Mouse (Mus musculus) midbrain, postnatal 0 days (tissue): Measurements from ENCODE around the gene Ddn. TPM values are rescaled to one million over a fixed set of nuclear protein-coding genes. Genes with fewer than 3 reads are reported as not detected.
A peak's percentile ranks its signal among the peaks of the same experiment; 100 is the strongest.

ENCODE experiments used
- ATAC-seq: fragments of 200-750 bp; cut with Nextera tagmentation; 2 replicates; pipeline ENCODE4 v1.8.0; 2017; ENCODE audit warnings: moderate number of reproducible peaks, mild to moderate bottlenecking, moderate TSS enrichment, moderate library complexity; ENCODE audit not compliant: low FRiP score
- DNase-seq: peaks from one replicate; pipeline ENCODE4 v3.0.0-alpha.2; 2015; ENCODE audit warnings: low spot score
- H3K27ac ChIP-seq: fragments of 300-500 bp; sonication (generic); 2 replicates; pipeline ENCODE4 v1.5.1; 2014; ENCODE audit warnings: low read depth, mild to moderate bottlenecking, low read length, mixed read lengths
- H3K27me3 ChIP-seq: fragments of 300-500 bp; sonication (generic); 2 replicates; pipeline ENCODE4 v1.6.1; 2014; ENCODE audit warnings: low read length, control low read depth, mixed read lengths; ENCODE audit not compliant: insufficient read depth
- H3K36me3 ChIP-seq: fragments of 300-500 bp; sonication (generic); 2 replicates; pipeline ENCODE4 v1.6.1; 2014; ENCODE audit warnings: low read length, control low read depth, mixed read lengths; ENCODE audit not compliant: insufficient read depth
- H3K4me1 ChIP-seq: fragments of 300-500 bp; sonication (generic); 2 replicates; pipeline ENCODE4 v1.6.1; 2014; ENCODE audit warnings: mild to moderate bottlenecking, control low read depth, antibody characterized with exemption, low read length, mixed read lengths; ENCODE audit not compliant: insufficient read depth
- H3K4me2 ChIP-seq: fragments of 300-500 bp; sonication (generic); 2 replicates; pipeline ENCODE4 v1.6.1; 2014; ENCODE audit warnings: low read depth, mild to moderate bottlenecking, low read length, mixed read lengths; ENCODE audit not compliant: poor library complexity, severe bottlenecking
- H3K4me3 ChIP-seq: fragments of 300-500 bp; sonication (generic); 2 replicates; pipeline ENCODE4 v1.5.1; 2014; ENCODE audit warnings: low read depth, mild to moderate bottlenecking, low read length, moderate library complexity
- H3K9ac ChIP-seq: fragments of 300-500 bp; sonication (generic); replicated peaks from 2 replicates; pipeline ENCODE4 v1.6.1; 2014; ENCODE audit warnings: mild to moderate bottlenecking, low read length, moderate library complexity, mixed read lengths; ENCODE audit not compliant: poor library complexity, severe bottlenecking
- H3K9me3 ChIP-seq: fragments of 300-500 bp; sonication (generic); 2 replicates; pipeline ENCODE4 v1.6.1; 2016; ENCODE audit warnings: low read length, control low read depth
- CTCF ChIP-seq: IDR thresholded peaks from 2 replicates; pipeline ENCODE4 v1.5.1; 2016; ENCODE audit warnings: antibody characterized with exemption, mild to moderate bottlenecking
- WGBS: fragments of 180-500 bp; shearing (Covaris S2); extraction: QIAGEN DNeasy Blood & Tissue Kit; methylation state at CpG from one replicate; pipeline ENCODE4 v1.1.7; 2014; 5-methylcytosine and 5-hydroxymethylcytosine counted together
- polyA plus RNA-seq: library from polyadenylated mRNA; unstranded; fragments of >200 nt; fragmentation: Nextera tagmentation; extraction: Ambion mirVana; gene quantifications from 2 replicates; pipeline ENCODE4 v1.2.1, GENCODE M21; 2015
- total RNA-seq: library from RNA; depleted of rRNA; stranded (reverse); fragments of >200 nt; gene quantifications from 2 replicates; pipeline ENCODE4 v1.2.3, GENCODE M21; 2014

The Ddn gene
- total and polyA plus RNA-seq, 2 experiments from 2014 or later = 0.51 to 7.3 TPM

DNA sequence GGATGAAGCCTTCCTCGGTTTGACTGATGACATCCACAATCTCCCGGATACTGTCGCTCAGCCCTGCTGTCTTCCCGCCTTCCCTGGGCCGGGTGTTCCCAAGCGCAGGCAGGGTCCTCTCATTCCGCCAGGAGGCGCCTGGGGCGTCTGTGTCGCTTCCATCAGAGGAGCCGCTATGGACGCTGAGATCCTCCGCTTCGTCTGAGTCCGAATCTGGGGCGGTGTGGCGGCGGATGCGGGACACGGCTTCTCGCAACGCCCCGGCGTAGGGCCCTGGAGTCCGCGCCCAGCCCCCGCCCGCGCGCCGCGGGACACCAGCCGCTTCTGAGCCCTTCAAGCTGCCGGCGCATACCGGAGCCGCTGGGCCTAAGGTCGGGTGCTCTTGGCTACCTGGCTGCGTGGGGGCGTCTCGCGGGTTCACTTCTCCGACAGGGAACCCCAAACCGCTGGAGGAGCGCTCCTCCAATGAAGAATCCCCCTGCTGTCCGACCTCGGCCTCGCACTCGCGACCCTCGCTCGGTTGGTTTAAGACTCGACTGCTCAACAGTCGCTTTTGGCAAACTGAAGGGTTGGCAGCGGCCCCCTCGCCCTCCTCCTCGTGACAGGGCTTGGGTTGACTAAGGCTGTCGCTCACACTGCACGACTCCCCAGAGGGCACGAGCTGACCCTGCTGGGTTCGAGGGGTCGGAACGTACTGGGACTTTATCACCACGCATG, 3.8 kb downstream of the Ddn start:
- Histone ChIP-seq H3K9me3 (no peaks in the 10 kb centered on the region), H3K9ac (peak overlapping the region; percentile 60), H3K27me3 (peaks cover 80% of the 10 kb centered on the region), H3K4me1 (peaks cover 18% of the 10 kb centered on the region), H3K36me3 (no peaks in the 10 kb centered on the region), H3K27ac (no peak overlapping the region), H3K4me2 (peak overlapping the region; percentile 85), H3K4me3 (peak overlapping the region; percentile 45)
- DNase-seq = peak; percentile 74
- WGBS = under 1% methylated on average over 61 of the region's 64 CpGs
- ATAC-seq = no peak
- TF ChIP-seq CTCF = peak; percentile 73

DNA sequence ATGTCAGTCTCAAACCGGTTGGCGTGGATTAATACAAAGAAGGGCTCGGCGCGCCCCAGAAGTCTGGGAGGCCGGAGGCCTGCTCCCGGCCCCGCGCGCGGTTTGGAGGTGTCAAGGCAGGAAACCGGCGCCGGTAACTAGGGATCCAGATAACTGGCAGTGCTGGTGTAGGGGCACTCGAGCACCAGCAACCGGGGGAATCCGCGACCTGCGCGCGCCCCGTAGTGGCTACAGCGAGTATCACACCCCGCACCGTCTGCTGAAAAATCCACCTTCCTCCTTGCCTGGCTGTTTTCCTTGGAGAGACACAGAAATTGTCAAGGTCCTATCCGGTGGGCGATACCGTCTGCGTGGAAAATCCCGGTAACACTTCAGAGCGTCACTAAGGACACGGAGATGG, 5.2 kb downstream of the Ddn start:
- no peak overlapping the region for H3K9ac ChIP-seq
- H3K4me1 ChIP-seq = peaks cover 18% of the 10 kb centered on the region
- peak; percentile 81 for DNase-seq
- H3K27me3 ChIP-seq = peaks cover 79% of the 10 kb centered on the region
- WGBS = 1% methylated on average over 32 of the region's 32 CpGs
- TF ChIP-seq CTCF = peak; percentile 85
- H3K9me3 ChIP-seq = no peaks in the 10 kb centered on the region
- peak overlapping the region; percentile 38 for H3K4me2 ChIP-seq
- H3K27ac ChIP-seq = no peak overlapping the region
- no peaks in the 10 kb centered on the region for H3K36me3 ChIP-seq
- ATAC-seq = no peak
- peak overlapping the region; percentile 16; the same call in 1 of the 2 replicates for H3K4me3 ChIP-seq

DNA sequence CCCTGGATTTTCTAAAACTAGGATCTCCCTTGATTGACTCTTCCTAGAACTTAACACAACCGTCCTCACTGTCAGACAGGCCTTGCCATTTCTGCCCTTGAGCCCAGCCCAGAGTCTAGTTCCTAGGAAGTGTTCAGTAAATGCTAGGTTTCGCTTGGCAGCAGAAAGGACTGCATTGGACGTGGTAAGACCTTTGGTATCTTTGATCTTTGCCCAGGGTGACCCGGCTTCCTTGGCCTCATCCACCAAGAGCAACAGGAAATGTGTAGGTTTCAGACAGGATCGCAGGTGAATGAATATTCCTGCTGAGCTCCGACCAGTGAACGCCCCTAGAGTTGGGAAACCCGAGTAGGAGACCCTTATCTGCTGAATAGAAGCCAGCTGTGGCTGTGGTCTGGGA, 6.4 kb downstream of the Ddn start:
- no peaks in the 10 kb centered on the region for H3K9me3 ChIP-seq
- H3K36me3 ChIP-seq = no peaks in the 10 kb centered on the region
- no peak overlapping the region for H3K4me2 ChIP-seq
- DNase-seq (no peak), ATAC-seq (no peak)
- no peak overlapping the region for H3K27ac ChIP-seq
- 14% methylated on average over 8 of the region's 8 CpGs for WGBS
- peaks cover 80% of the 10 kb centered on the region for H3K27me3 ChIP-seq
- H3K4me3 ChIP-seq = no peak overlapping the region
- H3K4me1 ChIP-seq = peaks cover 12% of the 10 kb centered on the region
- no peak for TF ChIP-seq CTCF
- H3K9ac ChIP-seq = no peak overlapping the region

DNA sequence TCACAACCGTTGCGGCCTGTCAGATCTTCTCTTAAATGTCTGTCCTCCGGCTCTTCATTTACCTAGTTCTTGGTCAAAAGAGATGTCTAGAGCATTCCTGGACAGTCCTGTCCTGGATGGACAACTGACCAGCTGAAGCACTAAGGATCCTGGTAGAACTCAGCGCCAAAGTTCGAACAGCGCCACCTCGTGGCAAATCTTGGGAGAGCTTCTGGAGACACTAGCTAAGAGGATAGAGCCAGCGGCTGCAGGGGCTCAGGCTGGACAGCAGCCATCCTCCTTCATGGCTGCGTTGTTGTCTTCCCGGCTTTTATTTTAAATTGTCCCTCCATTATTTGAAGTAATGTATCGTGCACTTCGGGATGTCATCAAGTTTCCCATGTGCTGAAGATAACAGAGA, 9.9 kb downstream of the Ddn start:
- WGBS = 7% methylated on average over 12 of the region's 12 CpGs

DNA sequence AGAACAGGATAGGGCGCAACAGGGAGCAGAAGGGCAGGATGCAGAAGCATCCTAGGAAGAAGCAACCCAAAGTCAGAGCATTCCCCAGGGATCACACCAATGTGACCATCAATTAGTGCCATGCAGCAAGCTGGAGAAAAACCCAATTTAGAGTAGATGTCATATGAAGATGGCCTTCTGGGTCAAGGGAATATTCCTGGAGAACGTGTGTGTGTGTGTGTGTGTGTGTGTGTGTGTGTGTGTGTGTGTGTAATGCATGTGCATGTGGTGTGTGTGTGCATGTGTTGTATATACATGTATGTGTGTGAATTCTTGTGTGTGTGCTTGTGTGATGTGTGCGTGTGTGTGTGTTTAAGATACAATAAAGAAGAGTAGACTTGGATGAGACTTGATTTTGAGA, 10.4 kb downstream of the Ddn start:
- no peak for TF ChIP-seq CTCF
- DNase-seq (no peak), ATAC-seq (no peak)
- no peaks in the 10 kb centered on the region for H3K9me3 ChIP-seq
- no peak overlapping the region for H3K4me3 ChIP-seq
- no peak overlapping the region for H3K27ac ChIP-seq
- no peaks in the 10 kb centered on the region for H3K36me3 ChIP-seq
- 41% methylated on average over 3 of the region's 3 CpGs for WGBS
- peaks cover 83% of the 10 kb centered on the region for H3K27me3 ChIP-seq
- H3K4me2 ChIP-seq = no peak overlapping the region
- H3K4me1 ChIP-seq = no peaks in the 10 kb centered on the region
- no peak overlapping the region for H3K9ac ChIP-seq

More for the DNA sequence above, 9.9 kb downstream of the Ddn start:
- Histone ChIP-seq H3K4me3 (no peak overlapping the region), H3K27ac (no peak overlapping the region), H3K9me3 (no peaks in the 10 kb centered on the region), H3K4me2 (no peak overlapping the region), H3K36me3 (no peaks in the 10 kb centered on the region), H3K4me1 (no peaks in the 10 kb centered on the region), H3K9ac (no peak overlapping the region), H3K27me3 (peaks cover 80% of the 10 kb centered on the region)
- TF ChIP-seq CTCF = peak; percentile 84
- ATAC-seq (no peak), DNase-seq (peak; percentile 90)

DNA sequence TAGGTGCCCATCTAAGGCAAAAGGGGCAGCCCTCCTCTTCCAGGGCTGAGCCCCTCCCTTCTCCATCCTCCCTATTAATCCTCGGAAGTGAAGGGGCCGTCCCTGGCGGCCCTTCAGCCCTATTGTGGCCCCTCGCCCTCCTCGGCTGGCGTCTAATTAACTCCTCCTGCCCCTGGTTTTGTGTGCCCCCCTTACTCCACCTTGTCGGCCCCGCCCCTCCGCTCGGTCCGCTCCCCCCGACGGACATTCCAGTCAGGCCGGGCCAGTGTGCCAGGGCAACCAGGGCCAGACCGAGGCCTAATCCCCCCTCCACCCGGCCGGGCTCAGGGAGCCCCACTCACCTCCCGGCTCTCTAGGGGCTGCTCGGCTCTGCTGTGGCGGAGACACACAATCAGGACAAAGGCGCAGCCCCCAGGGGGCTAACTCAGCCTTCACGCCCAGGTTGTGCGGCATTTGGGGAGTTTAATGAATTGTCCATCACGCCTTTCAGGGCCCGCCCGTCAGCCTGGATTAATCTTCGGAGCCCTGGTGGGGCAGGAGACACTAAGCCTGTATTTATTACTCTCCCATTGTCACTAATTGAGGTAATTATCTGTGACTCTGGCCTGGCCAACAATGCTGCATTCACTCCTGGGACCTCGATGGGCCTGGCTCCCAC, 11.3 kb downstream of the Ddn start:
- peak; percentile 72 for DNase-seq
- H3K9me3 ChIP-seq = no peaks in the 10 kb centered on the region
- no peak overlapping the region for H3K27ac ChIP-seq
- peaks cover 85% of the 10 kb centered on the region for H3K27me3 ChIP-seq
- ATAC-seq = peak; percentile 32; the same call in 1 of the 2 replicates
- H3K4me3 ChIP-seq = no peak overlapping the region
- H3K4me1 ChIP-seq = no peaks in the 10 kb centered on the region
- no peaks in the 10 kb centered on the region for H3K36me3 ChIP-seq
- no peak overlapping the region for H3K9ac ChIP-seq
- no peak overlapping the region for H3K4me2 ChIP-seq
- no peak for TF ChIP-seq CTCF
- 3% methylated on average over 28 of the region's 28 CpGs for WGBS
